Mouse (Mus musculus) lung, embryonic 14.5 days (tissue): ENCODE results near the gene Slc6a9. TPM values are rescaled to one million over a fixed set of nuclear protein-coding genes. Genes with fewer than 3 reads are reported as not detected.

ENCODE experiments used
- ATAC-seq: fragments of 200-750 bp; cut with Nextera tagmentation; 2 replicates; pipeline ENCODE4 v1.8.0; 2017; ENCODE audit warnings: mild to moderate bottlenecking, moderate TSS enrichment, moderate library complexity; ENCODE audit not compliant: insufficient read depth
- DNase-seq: peaks from one replicate; pipeline ENCODE4 v3.0.0-alpha.2; 2015
- H3K27ac ChIP-seq: fragments of 300-500 bp; sonication (generic); 2 replicates; pipeline ENCODE4 v1.5.1; 2014; ENCODE audit warnings: low read depth, mild to moderate bottlenecking, moderate library complexity
- H3K27me3 ChIP-seq: fragments of 300-500 bp; sonication (generic); 2 replicates; pipeline ENCODE4 v1.6.1; 2014; ENCODE audit warnings: low read length, control low read depth; ENCODE audit not compliant: insufficient read depth
- H3K36me3 ChIP-seq: fragments of 300-500 bp; sonication (generic); 2 replicates; pipeline ENCODE4 v1.6.1; 2014; ENCODE audit warnings: control low read depth; ENCODE audit not compliant: insufficient read depth
- H3K4me1 ChIP-seq: fragments of 300-500 bp; sonication (generic); 2 replicates; pipeline ENCODE4 v1.6.1; 2014; ENCODE audit warnings: antibody characterized with exemption, control low read depth; ENCODE audit not compliant: insufficient read depth
- H3K4me2 ChIP-seq: fragments of 300-500 bp; sonication (generic); 2 replicates; pipeline ENCODE4 v1.6.1; 2014; ENCODE audit warnings: mild to moderate bottlenecking
- H3K4me3 ChIP-seq: fragments of 300-500 bp; sonication (generic); 2 replicates; pipeline ENCODE4 v1.5.1; 2014; ENCODE audit warnings: low read depth, low read length
- H3K9ac ChIP-seq: fragments of 300-500 bp; sonication (generic); 2 replicates; pipeline ENCODE4 v1.6.1; 2014
- H3K9me3 ChIP-seq: fragments of 300-500 bp; sonication (generic); 2 replicates; pipeline ENCODE4 v1.6.1; 2016; ENCODE audit warnings: low read depth, low read length, control low read depth
- CTCF ChIP-seq: IDR thresholded peaks from 2 replicates; pipeline ENCODE4 v1.5.1; 2016; ENCODE audit warnings: antibody characterized with exemption, low read depth
- WGBS: fragments of 180-500 bp; shearing (Covaris S2); extraction: QIAGEN DNeasy Blood & Tissue Kit; methylation state at CpG from one replicate; pipeline ENCODE4 v1.1.7; 2014; 5-methylcytosine and 5-hydroxymethylcytosine counted together
- polyA plus RNA-seq: library from polyadenylated mRNA; unstranded; fragments of >200 nt; fragmentation: Nextera tagmentation; extraction: Ambion mirVana; gene quantifications from 2 replicates; pipeline ENCODE4 v1.2.1, GENCODE M21; 2014

Slc6a9 gene
- polyA plus RNA-seq, 1 experiment from 2014 or later = 9.7 TPM

GRCm38 (mm10) chr4:117849063-117849462, 14.8 kb downstream of the Slc6a9 start:
- Histone ChIP-seq H3K4me2 (no peak overlapping the region), H3K9me3 (no peaks in the 10 kb centered on the region), H3K36me3 (0 out of 2 replicates have a peak, but pooled peaks cover 2% of the 10 kb centered on the region), H3K4me1 (no peaks in the 10 kb centered on the region), H3K27me3 (no peaks in the 10 kb centered on the region), H3K4me3 (no peak overlapping the region), H3K27ac (no peak overlapping the region), H3K9ac (no peak overlapping the region)
- no peak for TF ChIP-seq CTCF
- ATAC-seq = no peak
- DNase-seq = no peak
- 58% methylated on average over 17 of the region's 17 CpGs for WGBS

GRCm38 (mm10) chr4:117849506-117849905, 15.2 kb downstream of the Slc6a9 start:
- Histone ChIP-seq H3K4me3 (no peak overlapping the region), H3K4me1 (no peaks in the 10 kb centered on the region), H3K36me3 (0 out of 2 replicates have a peak, but pooled peaks cover 2% of the 10 kb centered on the region), H3K9me3 (no peaks in the 10 kb centered on the region), H3K27me3 (no peaks in the 10 kb centered on the region), H3K9ac (no peak overlapping the region), H3K27ac (no peak overlapping the region), H3K4me2 (no peak overlapping the region)
- TF ChIP-seq CTCF = no peak
- DNase-seq = no peak
- WGBS = 68% methylated on average over 5 of the region's 5 CpGs
- ATAC-seq = no peak

- 0 out of 2 replicates have a peak, but pooled peaks cover 2% of the 10 kb centered on the region for H3K36me3 ChIP-seq
These were observed 15.9 kb downstream of the Slc6a9 start for GRCm38 (mm10) chr4:117850176-117850575.

GRCm38 (mm10) chr4:117850871-117851270, 16.6 kb downstream of the Slc6a9 start:
- no peak for TF ChIP-seq CTCF
- Histone ChIP-seq H3K4me2 (no peak overlapping the region), H3K36me3 (0 out of 2 replicates have a peak, but pooled peaks cover 2% of the 10 kb centered on the region), H3K4me3 (no peak overlapping the region), H3K27me3 (no peaks in the 10 kb centered on the region), H3K4me1 (no peaks in the 10 kb centered on the region), H3K9me3 (no peaks in the 10 kb centered on the region), H3K9ac (no peak overlapping the region), H3K27ac (no peak overlapping the region)
- ATAC-seq (no peak), DNase-seq (no peak)
- 73% methylated on average over 7 of the region's 7 CpGs for WGBS

More at GRCm38 (mm10) chr4:117850176-117850575, 15.9 kb downstream of the Slc6a9 start:
- H3K4me3 ChIP-seq = no peak overlapping the region
- no peak for ATAC-seq
- no peak overlapping the region for H3K4me2 ChIP-seq
- no peaks in the 10 kb centered on the region for H3K4me1 ChIP-seq
- DNase-seq = no peak
- no peak for TF ChIP-seq CTCF
- no peak overlapping the region for H3K27ac ChIP-seq
- no peak overlapping the region for H3K9ac ChIP-seq
- WGBS = 81% methylated on average over 7 of the region's 7 CpGs
- no peaks in the 10 kb centered on the region for H3K9me3 ChIP-seq
- H3K27me3 ChIP-seq = no peaks in the 10 kb centered on the region

- no peaks in the 10 kb centered on the region for H3K9me3 ChIP-seq
- peaks cover 10% of the 10 kb centered on the region; the same call in 1 of the 2 replicates for H3K36me3 ChIP-seq
- ATAC-seq = no peak
- no peaks in the 10 kb centered on the region for H3K27me3 ChIP-seq
- no peak overlapping the region for H3K9ac ChIP-seq
- WGBS = 76% methylated on average over 10 of the region's 10 CpGs
- no peak overlapping the region for H3K4me3 ChIP-seq
- H3K4me1 ChIP-seq = no peaks in the 10 kb centered on the region
- H3K27ac ChIP-seq = no peak overlapping the region
- DNase-seq = no peak
- H3K4me2 ChIP-seq = no peak overlapping the region
- TF ChIP-seq CTCF = no peak
These were observed 18.0 kb downstream of the Slc6a9 start for GRCm38 (mm10) chr4:117852152-117852868.

DNA sequence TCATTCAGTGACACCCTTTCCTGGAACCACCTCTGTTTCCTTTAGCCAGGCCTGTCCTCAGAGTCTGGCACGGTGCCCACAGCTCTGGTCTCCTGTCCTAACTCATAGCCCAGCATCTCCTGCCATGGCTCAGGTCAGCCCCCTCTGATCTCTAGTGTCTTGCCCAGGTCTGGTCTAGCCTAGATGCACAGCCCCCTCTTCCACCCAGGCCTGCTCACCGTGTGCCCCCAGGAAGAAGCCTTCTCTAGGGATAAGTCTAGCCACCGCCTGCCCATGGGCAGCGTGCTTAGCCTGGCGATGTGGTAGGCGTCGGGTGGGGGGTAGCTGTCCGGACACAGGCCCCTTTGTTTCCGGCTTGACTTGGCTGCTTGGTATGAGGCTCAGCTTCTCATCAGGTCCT, 20.8 kb downstream of the Slc6a9 start:
- no peak for TF ChIP-seq CTCF
- no peak overlapping the region for H3K9ac ChIP-seq
- H3K36me3 ChIP-seq = peaks cover 10% of the 10 kb centered on the region; the same call in 1 of the 2 replicates
- H3K4me3 ChIP-seq = no peak overlapping the region
- DNase-seq = peak; percentile 32
- no peak overlapping the region for H3K4me2 ChIP-seq
- no peaks in the 10 kb centered on the region for H3K9me3 ChIP-seq
- ATAC-seq = no peak
- no peaks in the 10 kb centered on the region for H3K27me3 ChIP-seq
- H3K4me1 ChIP-seq = no peaks in the 10 kb centered on the region
- 65% methylated on average over 9 of the region's 9 CpGs for WGBS
- no peak overlapping the region for H3K27ac ChIP-seq

GRCm38 (mm10) chr4:117858794-117859193, 24.5 kb downstream of the Slc6a9 start:
- no peaks in the 10 kb centered on the region for H3K4me1 ChIP-seq
- ATAC-seq (no peak), DNase-seq (peak; percentile 54)
- no peak overlapping the region for H3K9ac ChIP-seq
- peak; percentile 71 for TF ChIP-seq CTCF
- peaks cover 10% of the 10 kb centered on the region; the same call in 1 of the 2 replicates for H3K36me3 ChIP-seq
- H3K4me2 ChIP-seq = no peak overlapping the region
- 55% methylated on average over 3 of the region's 3 CpGs for WGBS
- no peaks in the 10 kb centered on the region for H3K27me3 ChIP-seq
- H3K27ac ChIP-seq = no peak overlapping the region
- H3K9me3 ChIP-seq = no peaks in the 10 kb centered on the region
- H3K4me3 ChIP-seq = no peak overlapping the region
